Mouse (Mus musculus) brown adipose tissue, adult 24 weeks (tissue): ENCODE data around the gene Gadd45a. TPM values are rescaled to one million over a fixed set of nuclear protein-coding genes. Genes with fewer than 3 reads are reported as not detected.

Experiments used
- H3K27ac ChIP-seq: fragments of 200-500 bp; replicated peaks from 2 replicates; pipeline ENCODE4 v1.5.1; 2012; ENCODE audit warnings: low read depth, mild to moderate bottlenecking, low read length
- H3K4me1 ChIP-seq: fragments of 200-500 bp; 2 replicates; pipeline ENCODE4 v1.6.1; 2012; ENCODE audit warnings: low read length, mixed read lengths; ENCODE audit not compliant: control insufficient read depth, insufficient read depth, insufficient read length
- H3K4me3 ChIP-seq: fragments of 200-500 bp; 2 replicates; pipeline ENCODE4 v1.5.1; 2012; ENCODE audit warnings: low read depth, mild to moderate bottlenecking, low read length, moderate library complexity; ENCODE audit not compliant: insufficient read depth
- polyA plus RNA-seq: library from polyadenylated mRNA; stranded (reverse); fragments of >200 nt; gene quantifications from 2 replicates; pipeline ENCODE4 v1.2.4, GENCODE M21; 2012; ENCODE audit not compliant: missing spikeins, insufficient read depth, insufficient read length

The Gadd45a gene
- polyA plus RNA-seq, 1 experiment: 6.2 TPM

GRCm38 (mm10) chr6:67018365-67018764 is 18.9 kb downstream of the Gadd45a start:
- no peak overlapping the region for H3K27ac ChIP-seq
- peaks cover 15% of the 10 kb centered on the region for H3K4me1 ChIP-seq
- no peak overlapping the region for H3K4me3 ChIP-seq

- no peak overlapping the region for H3K27ac ChIP-seq
- peaks cover 15% of the 10 kb centered on the region for H3K4me1 ChIP-seq
- H3K4me3 ChIP-seq: no peak overlapping the region
These were observed 20.6 kb downstream of the Gadd45a start for GRCm38 (mm10) chr6:67016520-67017111.

- Histone ChIP-seq H3K27ac (no peak overlapping the region), H3K4me3 (no peak overlapping the region), H3K4me1 (peaks cover 15% of the 10 kb centered on the region)
These were observed 21.3 kb downstream of the Gadd45a start for GRCm38 (mm10) chr6:67015739-67016519.

GRCm38 (mm10) chr6:67014679-67015075 is 22.6 kb downstream of the Gadd45a start:
- Histone ChIP-seq H3K4me1 (peaks cover 15% of the 10 kb centered on the region), H3K4me3 (no peak overlapping the region), H3K27ac (no peak overlapping the region)

GRCm38 (mm10) chr6:67013949-67014678 is 23.1 kb downstream of the Gadd45a start:
- Histone ChIP-seq H3K4me1 (peaks cover 15% of the 10 kb centered on the region), H3K4me3 (no peak overlapping the region), H3K27ac (no peak overlapping the region)

- peaks cover 15% of the 10 kb centered on the region for H3K4me1 ChIP-seq
- H3K4me3 ChIP-seq: no peak overlapping the region
- no peak overlapping the region for H3K27ac ChIP-seq
These were observed 23.8 kb downstream of the Gadd45a start for GRCm38 (mm10) chr6:67013293-67013948.

- Histone ChIP-seq H3K27ac (no peak overlapping the region), H3K4me1 (peaks cover 15% of the 10 kb centered on the region), H3K4me3 (no peak overlapping the region)
These were observed 26.1 kb downstream of the Gadd45a start for GRCm38 (mm10) chr6:67011217-67011518.

- no peak overlapping the region for H3K27ac ChIP-seq
- H3K4me3 ChIP-seq: no peak overlapping the region
- peaks cover 15% of the 10 kb centered on the region for H3K4me1 ChIP-seq
These were observed 26.7 kb downstream of the Gadd45a start for GRCm38 (mm10) chr6:67010370-67011216.

GRCm38 (mm10) chr6:67009888-67010287 is 27.4 kb downstream of the Gadd45a start:
- Histone ChIP-seq H3K4me1 (peaks cover 13% of the 10 kb centered on the region), H3K27ac (no peak overlapping the region), H3K4me3 (no peak overlapping the region)

GRCm38 (mm10) chr6:66999800-67000199 is 37.5 kb downstream of the Gadd45a start:
- no peak overlapping the region for H3K4me3 ChIP-seq
- no peak overlapping the region for H3K27ac ChIP-seq

GRCm38 (mm10) chr6:66998645-66999044 is 38.6 kb downstream of the Gadd45a start:
- H3K4me3 ChIP-seq: no peak overlapping the region
- H3K4me1 ChIP-seq: peaks cover 2% of the 10 kb centered on the region; the same call in 1 of the 2 replicates
- H3K27ac ChIP-seq: no peak overlapping the region

More at GRCm38 (mm10) chr6:66999800-67000199, 37.5 kb downstream of the Gadd45a start:
- H3K4me1 ChIP-seq: peaks cover 2% of the 10 kb centered on the region; the same call in 1 of the 2 replicates

GRCm38 (mm10) chr6:66996257-66996656 is 41.0 kb downstream of the Gadd45a start:
- Histone ChIP-seq H3K4me1 (peaks cover 16% of the 10 kb centered on the region), H3K4me3 (no peak overlapping the region), H3K27ac (no peak overlapping the region)

GRCm38 (mm10) chr6:66995825-66996224 is 41.4 kb downstream of the Gadd45a start:
- Histone ChIP-seq H3K4me3 (no peak overlapping the region), H3K4me1 (peaks cover 16% of the 10 kb centered on the region), H3K27ac (no peak overlapping the region)

- Histone ChIP-seq H3K4me1 (peaks cover 16% of the 10 kb centered on the region), H3K27ac (no peak overlapping the region), H3K4me3 (no peak overlapping the region)
These were observed 42.3 kb downstream of the Gadd45a start for GRCm38 (mm10) chr6:66994981-66995380.
